Mouse (Mus musculus): ENCODE measurements around the gene Dhrs1. TPM values are rescaled to one million over a fixed set of nuclear protein-coding genes. Genes with fewer than 3 reads are reported as not detected.

The Dhrs1 gene
- polyA plus RNA-seq, 1 experiment from 2014 or later, result 48.8 TPM

DNA sequence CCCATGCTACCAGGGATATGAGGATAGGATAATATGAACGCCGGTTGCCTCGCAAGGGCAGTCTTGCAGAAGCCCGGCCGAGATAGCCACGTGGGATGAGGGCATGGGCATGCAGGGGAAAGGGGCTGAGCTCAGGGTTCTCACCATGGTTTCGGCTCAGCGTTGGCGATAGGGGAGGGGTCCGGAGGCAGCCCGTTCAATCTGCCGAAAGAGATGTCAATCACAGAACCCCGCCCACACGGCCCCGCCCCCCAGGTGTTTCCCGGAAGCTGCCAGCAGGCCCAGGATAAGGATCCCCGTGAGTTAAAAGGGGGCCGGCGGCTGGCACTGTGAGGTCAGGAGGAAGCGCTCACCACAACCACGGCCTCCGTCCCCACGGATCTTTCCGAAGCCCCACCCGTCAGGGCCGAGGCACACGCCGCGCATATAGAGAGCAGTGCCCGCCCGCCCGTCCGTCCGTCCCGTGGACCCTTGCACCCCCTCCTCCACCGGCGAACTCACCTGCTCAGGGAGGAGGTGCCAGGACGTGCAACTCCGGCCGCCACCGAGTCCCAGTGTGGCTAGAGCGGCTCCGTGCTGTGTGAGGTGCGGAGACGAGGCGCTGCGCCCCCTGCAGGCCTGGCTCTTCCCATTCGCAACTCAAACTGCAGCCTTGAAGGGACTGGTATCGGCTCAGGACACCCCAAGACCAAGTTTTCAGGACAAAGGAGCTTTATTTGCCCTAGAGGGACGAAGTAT lies 23.6 kb downstream of the Dhrs1 start, which contains the start of gene Rabggta:
Gene Rabggta, minus strand, starts transcription at position 564 of the 738 bp plus-strand sequence.
- H3K9me3 ChIP-seq (ENCODE audit: control insufficient read depth, low read length), result no peaks in the 10 kb centered on the region
- H3K27me3 ChIP-seq (replicated peaks; ENCODE audit: control insufficient read depth, insufficient read depth, low read length), result no peaks in the 10 kb centered on the region
- peaks cover 10% of the 10 kb centered on the region for H3K36me3 ChIP-seq (ENCODE audit: control insufficient read depth, insufficient read depth, low read length)
- H3K4me2 ChIP-seq, result peak within 1 kb of the TSS; percentile 89
- peak within 1 kb of the TSS; percentile 76 for H3K9ac ChIP-seq (ENCODE audit: low read depth, low read length)
- under 1% methylated on average over 50 of the region's 50 CpGs for WGBS
- H3K4me3 ChIP-seq (ENCODE audit: low read depth, low read length), result peak within 1 kb of the TSS; percentile 75
- ATAC-seq (replicated peaks; ENCODE audit: low FRiP score) (peak; percentile 94), DNase-seq (ENCODE audit: low spot score) (peak; percentile 94)
- H3K4me1 ChIP-seq (replicated peaks; ENCODE audit: control insufficient read depth, insufficient read depth, low read length), result peaks cover 8% of the 10 kb centered on the region
- peak within 1 kb of the TSS; percentile 76 for H3K27ac ChIP-seq (ENCODE audit: low read depth, low read length)

DNA sequence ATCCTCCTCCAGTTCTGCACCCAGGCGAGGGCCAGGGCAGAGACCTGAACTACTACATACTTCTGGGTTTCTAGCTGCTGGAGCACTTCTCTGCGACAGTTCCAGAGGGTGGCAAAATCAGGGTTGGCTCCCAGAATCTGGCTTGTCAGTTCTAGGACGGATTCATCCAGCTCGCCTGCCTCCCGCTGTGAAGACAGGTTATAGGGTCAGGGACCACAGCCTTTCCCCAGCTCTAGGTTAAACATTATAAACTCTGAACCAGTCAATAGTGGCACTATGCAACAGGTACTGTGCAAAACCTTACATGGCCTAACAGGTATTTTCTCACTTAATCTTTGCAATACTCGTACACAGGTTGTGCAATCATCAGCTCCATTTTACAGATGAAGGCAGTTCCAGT lies 24.4 kb downstream of the Dhrs1 start:
- no peaks in the 10 kb centered on the region for H3K27me3 ChIP-seq (replicated peaks; ENCODE audit: control insufficient read depth, insufficient read depth, low read length)
- H3K36me3 ChIP-seq (ENCODE audit: control insufficient read depth, insufficient read depth, low read length), result peaks cover 11% of the 10 kb centered on the region
- ATAC-seq (replicated peaks; ENCODE audit: low FRiP score), result no peak
- peak overlapping the region; percentile 89 for H3K4me2 ChIP-seq
- WGBS, result 68% methylated on average over 6 of the region's 6 CpGs
- no peaks in the 10 kb centered on the region for H3K9me3 ChIP-seq (ENCODE audit: control insufficient read depth, low read length)
- peak overlapping the region; percentile 76; the same call in 1 of the 2 replicates for H3K9ac ChIP-seq (ENCODE audit: low read depth, low read length)
- H3K4me1 ChIP-seq (replicated peaks; ENCODE audit: control insufficient read depth, insufficient read depth, low read length), result peaks cover 8% of the 10 kb centered on the region
- peak overlapping the region; percentile 76; the same call in 1 of the 2 replicates for H3K27ac ChIP-seq (ENCODE audit: low read depth, low read length)
- peak overlapping the region; percentile 75 for H3K4me3 ChIP-seq (ENCODE audit: low read depth, low read length)
- DNase-seq (ENCODE audit: low spot score), result no peak

DNA sequence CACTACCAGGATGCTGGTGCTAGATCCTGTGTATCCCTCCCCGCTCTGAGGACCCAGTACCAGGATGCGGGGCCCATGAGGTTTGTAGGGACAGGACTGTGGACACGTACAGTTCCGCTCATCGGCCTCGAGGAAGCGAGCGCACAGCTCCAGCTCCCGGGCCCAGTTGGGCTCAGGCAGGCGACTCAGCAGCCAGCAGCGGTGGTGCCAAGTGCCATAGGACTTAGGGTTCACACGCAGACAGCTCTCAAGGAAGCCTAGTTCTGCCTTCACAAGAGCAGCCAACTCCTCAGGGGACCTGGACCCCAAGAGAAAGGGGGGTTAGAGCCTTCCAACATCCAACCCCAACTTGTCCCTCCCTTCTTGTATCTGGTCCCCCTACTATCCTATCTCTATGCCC lies 24.8 kb downstream of the Dhrs1 start:
- Histone ChIP-seq H3K4me1 (replicated peaks; ENCODE audit: control insufficient read depth, insufficient read depth, low read length) (peaks cover 8% of the 10 kb centered on the region), H3K9ac (ENCODE audit: low read depth, low read length) (no peak overlapping the region)

DNA sequence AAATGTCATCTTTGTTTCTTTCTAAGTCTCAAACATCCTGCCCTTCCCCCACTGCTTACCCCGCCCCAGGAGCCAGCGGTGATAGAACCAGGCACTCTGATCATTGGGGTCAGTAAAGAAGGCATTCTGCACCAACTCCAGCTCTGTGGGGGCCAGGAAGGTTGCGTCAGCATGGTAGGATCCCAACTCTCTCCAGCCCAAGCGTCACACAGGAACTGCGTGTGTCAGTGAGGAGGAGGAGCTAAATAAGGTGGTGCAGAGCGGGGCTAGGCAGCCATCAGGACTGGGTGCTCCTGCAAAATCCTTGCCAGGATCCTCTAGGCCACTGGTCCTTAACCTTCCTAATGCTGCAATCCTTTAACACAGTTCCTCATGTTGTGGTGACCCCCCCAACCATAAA lies 25.8 kb downstream of the Dhrs1 start:
- H3K27me3 ChIP-seq (replicated peaks; ENCODE audit: control insufficient read depth, insufficient read depth, low read length), result no peaks in the 10 kb centered on the region
- H3K4me1 ChIP-seq (replicated peaks; ENCODE audit: control insufficient read depth, insufficient read depth, low read length), result peaks cover 11% of the 10 kb centered on the region
- WGBS, result 87% methylated on average over 6 of the region's 6 CpGs
- peaks cover 11% of the 10 kb centered on the region for H3K36me3 ChIP-seq (ENCODE audit: control insufficient read depth, insufficient read depth, low read length)
- no peak overlapping the region for H3K9ac ChIP-seq (ENCODE audit: low read depth, low read length)
- H3K4me2 ChIP-seq, result no peak overlapping the region
- no peak overlapping the region for H3K4me3 ChIP-seq (ENCODE audit: low read depth, low read length)
- H3K9me3 ChIP-seq (ENCODE audit: control insufficient read depth, low read length), result no peaks in the 10 kb centered on the region
- no peak for ATAC-seq (replicated peaks; ENCODE audit: low FRiP score)
- no peak overlapping the region for H3K27ac ChIP-seq (ENCODE audit: low read depth, low read length)
- DNase-seq (ENCODE audit: low spot score), result no peak

More for the DNA sequence above, 24.8 kb downstream of the Dhrs1 start:
- ATAC-seq (replicated peaks; ENCODE audit: low FRiP score) (no peak), DNase-seq (ENCODE audit: low spot score) (no peak)
- 94% methylated on average over 12 of the region's 12 CpGs for WGBS
- Histone ChIP-seq H3K9me3 (ENCODE audit: control insufficient read depth, low read length) (no peaks in the 10 kb centered on the region), H3K36me3 (ENCODE audit: control insufficient read depth, insufficient read depth, low read length) (peaks cover 11% of the 10 kb centered on the region), H3K27me3 (replicated peaks; ENCODE audit: control insufficient read depth, insufficient read depth, low read length) (no peaks in the 10 kb centered on the region), H3K4me3 (ENCODE audit: low read depth, low read length) (no peak overlapping the region), H3K4me2 (peak overlapping the region; percentile 89), H3K27ac (ENCODE audit: low read depth, low read length) (no peak overlapping the region)

DNA sequence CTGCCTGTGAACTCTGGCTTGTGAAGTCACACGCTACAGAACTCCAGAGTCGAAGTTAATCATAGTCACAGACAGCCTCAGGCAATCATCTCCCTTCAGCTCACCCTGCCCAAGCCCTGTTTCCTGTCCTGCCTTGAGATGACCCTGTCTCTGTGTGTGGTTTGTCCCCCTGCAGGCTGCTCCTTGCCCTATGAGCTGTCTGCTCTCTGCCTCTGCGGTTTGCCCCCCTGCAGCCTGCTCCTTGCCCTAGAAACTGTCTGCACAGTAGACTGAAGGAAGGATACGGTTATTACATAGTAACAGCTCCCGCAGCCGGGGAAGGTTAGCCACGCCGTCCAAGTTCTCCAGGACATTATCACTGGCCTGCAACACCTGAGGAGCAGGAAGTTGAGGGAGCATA lies 28.6 kb downstream of the Dhrs1 start:
- Histone ChIP-seq H3K4me3 (ENCODE audit: low read depth, low read length) (no peak overlapping the region), H3K27ac (ENCODE audit: low read depth, low read length) (no peak overlapping the region), H3K4me1 (replicated peaks; ENCODE audit: control insufficient read depth, insufficient read depth, low read length) (peaks cover 25% of the 10 kb centered on the region), H3K36me3 (ENCODE audit: control insufficient read depth, insufficient read depth, low read length) (peaks cover 11% of the 10 kb centered on the region), H3K4me2 (no peak overlapping the region), H3K27me3 (replicated peaks; ENCODE audit: control insufficient read depth, insufficient read depth, low read length) (0 out of 2 replicates have a peak, but pooled peaks cover 3% of the 10 kb centered on the region), H3K9ac (ENCODE audit: low read depth, low read length) (no peak overlapping the region), H3K9me3 (ENCODE audit: control insufficient read depth, low read length) (no peaks in the 10 kb centered on the region)
- ATAC-seq (replicated peaks; ENCODE audit: low FRiP score) (no peak), DNase-seq (ENCODE audit: low spot score) (no peak)
- 74% methylated on average over 8 of the region's 8 CpGs for WGBS

DNA sequence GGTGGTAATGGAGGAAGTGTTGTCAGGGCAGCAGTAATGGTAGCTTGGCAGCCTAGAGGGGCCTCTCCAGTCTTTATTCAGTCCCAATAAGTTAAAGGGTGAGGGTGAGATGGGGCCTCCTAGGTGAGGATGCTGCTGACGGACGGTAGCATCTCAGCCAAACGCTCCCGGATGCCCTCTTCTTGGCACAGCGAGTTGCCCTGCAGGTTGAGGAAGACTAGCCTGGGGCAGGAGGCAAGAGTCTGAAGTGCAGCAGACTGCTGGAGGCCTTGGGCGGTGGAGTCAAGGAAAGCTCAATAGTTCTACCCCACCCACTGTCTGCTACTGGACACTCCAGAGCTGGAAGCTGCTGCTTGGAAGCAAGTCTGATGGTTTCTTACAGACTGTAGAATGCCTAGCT lies 29.2 kb downstream of the Dhrs1 start:
- no peak for ATAC-seq (replicated peaks; ENCODE audit: low FRiP score)
- H3K4me2 ChIP-seq, result no peak overlapping the region
- H3K36me3 ChIP-seq (ENCODE audit: control insufficient read depth, insufficient read depth, low read length), result peaks cover 11% of the 10 kb centered on the region
- no peak for DNase-seq (ENCODE audit: low spot score)
- peaks cover 27% of the 10 kb centered on the region for H3K4me1 ChIP-seq (replicated peaks; ENCODE audit: control insufficient read depth, insufficient read depth, low read length)
- no peak overlapping the region for H3K9ac ChIP-seq (ENCODE audit: low read depth, low read length)
- WGBS, result 88% methylated on average over 6 of the region's 6 CpGs
- H3K9me3 ChIP-seq (ENCODE audit: control insufficient read depth, low read length), result no peaks in the 10 kb centered on the region
- no peak overlapping the region for H3K27ac ChIP-seq (ENCODE audit: low read depth, low read length)
- H3K27me3 ChIP-seq (replicated peaks; ENCODE audit: control insufficient read depth, insufficient read depth, low read length), result 0 out of 2 replicates have a peak, but pooled peaks cover 5% of the 10 kb centered on the region
- no peak overlapping the region for H3K4me3 ChIP-seq (ENCODE audit: low read depth, low read length)

- no peak overlapping the region for H3K9ac ChIP-seq (ENCODE audit: low read depth, low read length)
- no peak overlapping the region for H3K4me3 ChIP-seq (ENCODE audit: low read depth, low read length)
- WGBS, result 40% methylated on average over 6 of the region's 6 CpGs
- no peaks in the 10 kb centered on the region for H3K9me3 ChIP-seq (ENCODE audit: control insufficient read depth, low read length)
- H3K4me1 ChIP-seq (replicated peaks; ENCODE audit: control insufficient read depth, insufficient read depth, low read length), result peaks cover 30% of the 10 kb centered on the region
- no peak overlapping the region for H3K27ac ChIP-seq (ENCODE audit: low read depth, low read length)
- ATAC-seq (replicated peaks; ENCODE audit: low FRiP score) (no peak), DNase-seq (ENCODE audit: low spot score) (no peak)
- H3K27me3 ChIP-seq (replicated peaks; ENCODE audit: control insufficient read depth, insufficient read depth, low read length), result 0 out of 2 replicates have a peak, but pooled peaks cover 5% of the 10 kb centered on the region
- H3K36me3 ChIP-seq (ENCODE audit: control insufficient read depth, insufficient read depth, low read length), result peaks cover 11% of the 10 kb centered on the region
- H3K4me2 ChIP-seq, result no peak overlapping the region
Observed at GRCm38 (mm10) chr14:55714893-55715292, 30.6 kb downstream of the Dhrs1 start.

- no peak within 1 kb of the TSS for H3K27ac ChIP-seq (ENCODE audit: low read depth, low read length)
- 19% methylated on average over 4 of the region's 4 CpGs for WGBS
- peaks cover 8% of the 10 kb centered on the region for H3K36me3 ChIP-seq (ENCODE audit: control insufficient read depth, insufficient read depth, low read length)
- no peaks in the 10 kb centered on the region for H3K9me3 ChIP-seq (ENCODE audit: control insufficient read depth, low read length)
- peak within 1 kb of the TSS; percentile 38 for H3K4me3 ChIP-seq (ENCODE audit: low read depth, low read length)
- 0 out of 2 replicates have a peak, but pooled peaks cover 5% of the 10 kb centered on the region for H3K27me3 ChIP-seq (replicated peaks; ENCODE audit: control insufficient read depth, insufficient read depth, low read length)
- no peak for DNase-seq (ENCODE audit: low spot score)
- ATAC-seq (replicated peaks; ENCODE audit: low FRiP score), result no peak
- peak within 1 kb of the TSS; percentile 72 for H3K4me2 ChIP-seq
- peaks cover 30% of the 10 kb centered on the region for H3K4me1 ChIP-seq (replicated peaks; ENCODE audit: control insufficient read depth, insufficient read depth, low read length)
- H3K9ac ChIP-seq (ENCODE audit: low read depth, low read length), result peak within 1 kb of the TSS; percentile 10; the same call in 1 of the 2 replicates
Observed at GRCm38 (mm10) chr14:55713729-55714122, 31.8 kb downstream of the Dhrs1 start, which contains the start of gene Tgm1. Gene Tgm1, minus strand, starts transcription at chr14:55713926.
